Mouse (Mus musculus): ENCODE measurements around the gene Npepps. TPM values are rescaled to one million over a fixed set of nuclear protein-coding genes. Genes with fewer than 3 reads are reported as not detected.
"Not testable (repeated sequence)": the region's sequence is repeated elsewhere in the genome, so short reads cannot be mapped to it uniquely, and the experiment has no call there.

The Npepps gene
- polyA plus RNA-seq, 1 experiment from 2014 or later = 98.7 TPM

DNA sequence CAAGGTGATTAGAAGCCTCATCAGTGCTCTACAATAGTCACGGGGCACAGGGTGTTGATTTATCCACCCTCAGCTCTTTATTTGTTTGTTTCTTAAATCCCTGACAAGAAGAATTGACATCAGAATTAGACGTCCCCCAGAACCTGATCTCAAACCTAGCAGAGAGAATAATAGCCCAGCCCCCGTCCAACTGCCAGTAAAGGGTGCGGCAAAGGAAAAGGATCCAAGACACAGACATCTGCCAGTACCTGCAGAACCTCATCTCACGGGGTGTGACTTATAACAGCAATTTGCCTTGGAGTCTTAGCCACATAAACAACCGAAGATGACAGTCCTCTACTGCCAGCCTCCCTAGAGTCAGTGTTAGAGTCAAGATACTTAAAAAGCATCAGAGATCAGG lies 6.5 kb upstream of the Npepps start:
- WGBS = 57% methylated on average over 6 of the region's 6 CpGs
- Histone ChIP-seq H3K27me3 (ENCODE audit: insufficient read depth, poor library complexity, severe bottlenecking) (no peaks in the 10 kb centered on the region), H3K4me3 (no peak overlapping the region), H3K4me1 (replicated peaks) (peaks cover 13% of the 10 kb centered on the region), H3K9me3 (no peaks in the 10 kb centered on the region), H3K27ac (no peak overlapping the region), H3K36me3 (no peaks in the 10 kb centered on the region)
- no peak for DNase-seq (ENCODE audit: low spot score)

DNA sequence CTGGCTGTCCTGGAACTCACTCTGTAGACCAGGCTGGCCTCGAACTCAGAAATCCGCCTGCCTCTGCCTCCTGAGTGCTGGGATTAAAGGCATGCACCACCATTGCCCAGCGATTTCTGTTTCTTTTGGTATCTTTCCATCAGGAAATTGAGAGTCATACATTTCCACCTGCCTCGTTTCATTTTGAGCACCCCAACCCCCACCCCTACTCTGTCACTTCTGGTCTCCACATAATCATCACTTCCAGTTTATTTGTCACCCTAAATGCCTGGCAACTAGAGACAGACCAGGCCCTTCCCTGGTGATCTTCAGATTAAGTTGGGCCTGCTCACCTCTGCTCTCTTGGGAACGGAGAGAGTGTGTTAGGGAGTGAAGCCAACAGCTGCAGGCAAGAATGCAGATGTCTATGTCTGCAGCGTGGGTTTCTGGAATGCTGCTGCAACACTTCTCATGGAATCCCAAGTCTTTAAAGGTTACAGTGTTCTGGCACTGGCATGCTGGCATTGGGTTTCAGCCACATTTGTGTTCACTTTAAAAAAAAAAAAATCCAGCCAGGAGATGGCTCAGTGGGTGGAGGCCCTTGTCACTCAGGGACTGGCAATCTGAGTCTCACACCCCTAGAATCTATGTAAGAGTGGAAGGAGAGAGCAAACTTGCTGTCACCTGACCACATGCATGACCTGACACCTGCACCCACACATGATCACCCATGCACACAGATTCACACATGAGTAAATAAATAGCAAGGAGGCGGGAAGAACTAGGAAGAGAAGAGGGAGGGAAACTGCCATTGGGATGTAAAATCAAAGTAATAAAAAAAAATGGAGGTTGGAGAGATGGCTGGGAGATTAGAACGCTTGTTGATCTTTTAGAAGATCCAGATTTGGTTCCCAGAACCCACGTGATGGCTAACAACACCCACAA lies 5.7 kb upstream of the Npepps start:
- WGBS = 79% methylated on average over 9 of the region's 9 CpGs
- no peaks in the 10 kb centered on the region for H3K36me3 ChIP-seq
- H3K27me3 ChIP-seq (ENCODE audit: insufficient read depth, poor library complexity, severe bottlenecking) = no peaks in the 10 kb centered on the region
- no peak overlapping the region for H3K4me3 ChIP-seq
- DNase-seq (ENCODE audit: low spot score) = no peak
- peaks cover 13% of the 10 kb centered on the region for H3K4me1 ChIP-seq (replicated peaks)
- H3K27ac ChIP-seq = no peak overlapping the region
- H3K9me3 ChIP-seq = no peaks in the 10 kb centered on the region

DNA sequence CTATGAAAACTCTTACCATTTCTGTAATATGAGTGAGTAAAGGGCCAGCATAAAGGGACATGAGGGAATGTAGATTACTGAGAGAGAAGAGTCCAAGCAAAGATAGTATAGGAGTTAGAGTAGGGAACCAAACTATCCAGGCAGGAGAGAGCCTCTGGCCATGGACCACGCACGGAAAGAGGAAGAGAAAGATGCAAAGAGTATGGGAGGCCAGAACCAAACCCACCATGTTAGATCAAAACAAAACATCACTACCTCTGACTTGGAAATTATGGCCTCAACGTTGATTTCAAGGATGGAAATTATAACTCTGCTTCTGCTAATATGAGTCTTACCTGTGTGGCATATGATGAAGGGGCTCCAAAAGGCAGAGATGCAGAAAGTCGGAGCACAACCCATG lies 4.4 kb upstream of the Npepps start:
- Histone ChIP-seq H3K9me3 (no peaks in the 10 kb centered on the region), H3K27ac (no peak overlapping the region), H3K27me3 (ENCODE audit: insufficient read depth, poor library complexity, severe bottlenecking) (no peaks in the 10 kb centered on the region), H3K36me3 (no peaks in the 10 kb centered on the region), H3K4me1 (replicated peaks) (peaks cover 8% of the 10 kb centered on the region), H3K4me3 (no peak overlapping the region)
- 76% methylated on average over 4 of the region's 4 CpGs for WGBS
- DNase-seq (ENCODE audit: low spot score) = no peak

DNA sequence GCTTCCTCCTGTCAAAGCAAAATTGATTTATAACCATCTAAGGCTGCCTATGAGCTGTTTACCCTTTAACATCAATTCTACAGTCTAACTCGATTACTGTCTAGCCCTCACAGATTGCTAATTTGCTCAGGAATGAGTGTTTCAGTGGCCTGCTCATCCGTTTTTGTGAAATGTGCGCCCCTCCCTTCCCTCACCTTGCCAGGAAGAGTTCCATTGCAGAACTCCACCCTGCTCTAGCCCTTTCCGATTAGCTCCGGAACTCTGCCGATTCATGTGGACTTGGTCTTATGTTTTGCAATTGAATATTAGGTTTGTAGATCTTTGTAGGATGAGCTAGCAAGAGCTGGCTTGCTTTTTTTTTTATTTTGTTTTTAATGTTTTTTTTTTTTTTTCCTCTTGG lies 1.7 kb upstream of the Npepps start:
- Histone ChIP-seq H3K9me3 (no peaks in the 10 kb centered on the region), H3K4me3 (no peak overlapping the region), H3K27ac (no peak overlapping the region), H3K27me3 (ENCODE audit: insufficient read depth, poor library complexity, severe bottlenecking) (no peaks in the 10 kb centered on the region), H3K4me1 (replicated peaks) (peaks cover 23% of the 10 kb centered on the region), H3K36me3 (no peaks in the 10 kb centered on the region)
- WGBS = 90% methylated on average over 6 of the region's 6 CpGs
- no peak for DNase-seq (ENCODE audit: low spot score)

DNA sequence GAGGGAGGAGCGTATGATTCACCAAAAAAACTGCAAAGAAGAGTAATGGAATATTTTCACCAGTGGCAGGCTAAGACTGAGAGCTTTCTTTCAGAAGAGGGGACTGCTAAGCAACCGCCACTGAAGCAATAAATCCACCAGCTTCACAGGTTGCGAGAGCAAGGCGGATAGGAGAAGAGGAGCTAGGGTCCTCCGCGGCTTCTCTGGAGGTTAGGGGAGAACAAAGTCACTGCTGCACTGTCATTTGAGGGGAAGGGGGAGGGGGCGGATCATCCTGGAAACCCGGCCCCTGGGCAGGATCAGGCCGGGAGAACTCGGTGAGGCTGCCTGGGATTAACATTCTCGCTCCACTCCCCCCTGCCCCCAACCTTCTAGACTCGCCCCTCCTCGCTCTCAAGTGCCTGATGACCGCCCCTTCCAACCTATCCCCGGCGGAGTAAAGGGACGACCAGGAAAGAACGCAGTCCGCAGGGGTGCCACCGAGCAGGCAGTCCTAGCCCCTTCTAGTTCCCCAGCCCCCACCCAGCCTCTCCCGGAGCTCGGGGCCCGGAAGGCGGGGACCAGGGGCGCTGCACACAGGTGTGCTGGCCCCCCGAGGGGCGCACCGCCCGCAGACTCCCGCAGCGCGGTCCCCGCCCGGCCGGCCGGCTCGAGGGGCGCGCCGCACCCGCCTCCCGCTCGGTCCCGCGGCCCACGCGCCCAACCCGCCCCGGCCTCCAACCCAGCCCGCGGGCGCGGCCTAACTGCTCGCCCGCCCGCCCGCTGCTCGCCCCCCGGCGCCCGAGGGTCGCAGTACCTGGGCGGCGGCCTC lies 828 bp downstream of the Npepps start:
- Histone ChIP-seq H3K4me3 (peak overlapping the region; percentile 99), H3K9me3 (peaks cover under 1% of the 10 kb centered on the region; the same call in 1 of the 2 replicates), H3K36me3 (peaks cover under 1% of the 10 kb centered on the region; the same call in 1 of the 2 replicates), H3K27me3 (ENCODE audit: insufficient read depth, poor library complexity, severe bottlenecking) (no peaks in the 10 kb centered on the region), H3K27ac (peak overlapping the region; percentile 99), H3K4me1 (replicated peaks) (peaks cover 26% of the 10 kb centered on the region)
- DNase-seq (ENCODE audit: low spot score) = peak; percentile 83
- under 1% methylated on average over 64 of the region's 64 CpGs for WGBS

DNA sequence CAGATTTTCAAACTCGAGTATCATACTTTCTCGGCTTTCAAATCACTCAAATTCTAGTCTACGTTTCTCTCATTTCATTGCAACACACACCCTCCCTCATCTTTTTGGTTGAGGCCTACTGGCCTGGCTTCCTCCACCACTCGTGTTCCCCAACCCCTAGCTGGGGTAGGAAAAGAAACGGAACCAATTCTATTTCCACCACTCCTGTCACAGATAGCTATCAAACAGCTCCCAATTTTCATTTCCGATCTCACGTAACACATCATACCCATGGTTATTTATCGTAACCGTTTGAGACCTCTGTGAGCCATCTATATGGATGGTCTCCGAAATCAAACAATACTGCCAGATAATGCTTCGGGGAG lies 1.4 kb downstream of the Npepps start:
- H3K4me3 ChIP-seq = peak overlapping the region; percentile 99
- WGBS = 28% methylated on average over 11 of the region's 11 CpGs
- H3K36me3 ChIP-seq = peaks cover 6% of the 10 kb centered on the region
- peaks cover 5% of the 10 kb centered on the region for H3K9me3 ChIP-seq
- no peak for DNase-seq (ENCODE audit: low spot score)
- H3K27ac ChIP-seq = peak overlapping the region; percentile 99
- no peaks in the 10 kb centered on the region for H3K27me3 ChIP-seq (ENCODE audit: insufficient read depth, poor library complexity, severe bottlenecking)
- H3K4me1 ChIP-seq (replicated peaks) = peaks cover 26% of the 10 kb centered on the region

DNA sequence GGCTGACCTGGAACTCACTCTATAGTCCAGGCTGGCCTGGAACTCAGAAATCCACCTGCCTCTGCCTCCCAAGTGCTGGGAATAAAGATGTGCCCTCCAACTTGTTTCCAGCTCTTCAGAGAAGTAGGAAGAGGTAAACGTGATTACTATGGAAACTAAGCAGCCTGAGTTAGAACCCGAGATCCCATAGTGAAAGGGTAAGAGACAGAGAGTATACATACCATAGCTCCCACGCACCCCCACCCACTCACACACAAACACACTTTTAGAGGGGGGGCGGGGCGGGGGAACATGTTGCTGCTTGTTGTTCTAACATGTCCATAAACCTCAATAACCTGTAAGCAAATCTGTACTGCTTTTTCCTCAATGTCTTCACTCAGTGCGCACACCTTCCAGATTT lies 2.0 kb downstream of the Npepps start:
- Histone ChIP-seq H3K27me3 (ENCODE audit: insufficient read depth, poor library complexity, severe bottlenecking) (no peaks in the 10 kb centered on the region), H3K9me3 (peaks cover 5% of the 10 kb centered on the region), H3K4me1 (replicated peaks) (peaks cover 26% of the 10 kb centered on the region), H3K36me3 (peaks cover 6% of the 10 kb centered on the region), H3K27ac (peak overlapping the region; percentile 99; the same call in 1 of the 2 replicates), H3K4me3 (peak overlapping the region; percentile 99)
- no peak for DNase-seq (ENCODE audit: low spot score)
- WGBS = 83% methylated on average over 6 of the region's 6 CpGs

DNA sequence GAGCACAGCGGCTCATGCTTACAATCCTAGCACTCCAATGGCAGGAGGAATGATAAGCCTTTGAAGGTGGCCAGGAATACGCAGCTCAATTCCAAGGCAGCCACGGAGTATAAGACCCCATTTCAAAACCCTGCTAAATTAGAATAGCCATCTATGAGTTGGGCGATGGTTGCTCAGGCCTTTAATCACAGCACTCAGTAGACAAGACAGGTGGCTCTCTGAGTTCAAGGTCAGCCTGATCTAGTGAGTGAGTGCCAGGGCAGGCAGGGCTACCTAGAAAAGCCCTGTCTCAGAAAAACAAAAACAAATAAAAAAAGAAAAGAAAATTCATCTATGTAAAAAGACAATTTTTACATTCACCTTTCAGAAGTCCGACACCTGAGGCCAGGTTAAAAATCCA lies 3.3 kb downstream of the Npepps start:
- Histone ChIP-seq H3K27me3 (ENCODE audit: insufficient read depth, poor library complexity, severe bottlenecking) (no peaks in the 10 kb centered on the region), H3K36me3 (peaks cover 6% of the 10 kb centered on the region), H3K4me3 (no peak overlapping the region), H3K27ac (no peak overlapping the region), H3K9me3 (peaks cover 5% of the 10 kb centered on the region), H3K4me1 (replicated peaks) (peaks cover 26% of the 10 kb centered on the region)
- no peak for DNase-seq (ENCODE audit: low spot score)
- 94% methylated on average over 5 of the region's 5 CpGs for WGBS

DNA sequence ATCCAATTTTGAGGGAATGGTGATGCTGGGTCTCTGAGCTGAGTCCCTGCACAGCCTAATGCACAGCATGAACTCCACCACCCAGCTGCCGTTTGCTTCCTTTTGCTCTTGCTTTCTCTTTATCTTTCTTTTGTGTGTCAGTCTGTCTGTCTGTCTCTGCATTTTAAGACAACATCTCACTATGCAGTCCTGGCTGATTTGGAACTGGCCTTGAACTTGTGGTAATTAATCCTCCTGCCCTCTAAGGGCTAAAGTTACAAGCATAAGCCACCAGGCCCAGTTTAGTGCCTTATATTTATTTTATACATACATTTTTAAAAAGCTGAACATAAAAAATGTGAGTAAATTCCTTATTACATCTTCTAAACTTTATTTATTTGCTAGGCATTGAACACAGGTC lies 4.4 kb downstream of the Npepps start:
- Histone ChIP-seq H3K27ac (no peak overlapping the region), H3K9me3 (peaks cover 5% of the 10 kb centered on the region), H3K36me3 (peaks cover 12% of the 10 kb centered on the region), H3K4me3 (no peak overlapping the region), H3K4me1 (replicated peaks) (peaks cover 26% of the 10 kb centered on the region), H3K27me3 (ENCODE audit: insufficient read depth, poor library complexity, severe bottlenecking) (no peaks in the 10 kb centered on the region)
- DNase-seq (ENCODE audit: low spot score) = no peak
- 62% methylated on average over 1 of the region's 1 CpGs for WGBS

DNA sequence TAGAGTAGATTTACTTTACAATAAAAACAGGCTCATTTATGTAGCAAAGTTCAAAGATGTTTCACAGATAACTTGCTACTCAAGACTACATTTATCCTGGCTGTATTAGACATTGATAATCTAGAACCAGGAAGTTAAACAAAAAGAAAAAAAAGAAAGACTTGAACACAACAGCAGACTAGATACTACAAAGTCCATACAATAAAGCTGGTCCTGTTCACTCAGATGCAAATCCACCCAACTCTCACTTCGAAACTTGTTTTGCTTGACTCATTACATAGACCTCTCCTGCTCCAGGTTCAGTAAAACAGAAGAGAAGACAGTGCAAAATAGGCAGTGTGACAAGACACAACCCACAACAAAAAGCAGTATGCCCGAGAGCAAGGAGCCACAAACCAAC lies 5.1 kb downstream of the Npepps start:
- Histone ChIP-seq H3K27ac (no peak overlapping the region), H3K4me3 (no peak overlapping the region), H3K4me1 (replicated peaks) (peaks cover 26% of the 10 kb centered on the region), H3K27me3 (ENCODE audit: insufficient read depth, poor library complexity, severe bottlenecking) (no peaks in the 10 kb centered on the region), H3K9me3 (peaks cover 5% of the 10 kb centered on the region), H3K36me3 (peaks cover 12% of the 10 kb centered on the region)
- DNase-seq (ENCODE audit: low spot score) = no peak
- 96% methylated on average over 2 of the region's 2 CpGs for WGBS

DNA sequence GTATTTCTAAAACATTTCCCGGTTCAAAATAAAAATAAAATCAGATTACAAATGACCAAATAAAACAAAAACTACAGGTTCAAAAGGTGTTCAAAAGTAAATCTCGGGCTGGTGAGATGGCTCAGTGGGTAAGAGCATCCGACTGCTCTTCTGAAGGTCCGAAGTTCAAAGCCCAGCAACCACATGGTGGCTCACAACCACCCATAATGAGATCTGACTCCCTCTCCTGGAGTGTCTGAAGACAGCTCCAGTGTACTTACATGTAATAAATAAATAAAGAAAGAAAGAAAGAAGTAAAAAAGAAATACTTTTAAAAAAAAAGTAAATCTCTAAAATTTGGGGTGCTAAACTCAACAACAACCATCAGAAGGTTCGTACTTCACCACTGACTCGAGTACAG lies 5.5 kb downstream of the Npepps start:
- peaks cover 26% of the 10 kb centered on the region for H3K4me1 ChIP-seq (replicated peaks)
- H3K4me3 ChIP-seq; H3K27ac ChIP-seq; DNase-seq (ENCODE audit: low spot score); H3K9me3 ChIP-seq; H3K27me3 ChIP-seq (ENCODE audit: insufficient read depth, poor library complexity, severe bottlenecking): not testable (repeated sequence)
- peaks cover 12% of the 10 kb centered on the region for H3K36me3 ChIP-seq
- WGBS = 96% methylated on average over 6 of the region's 6 CpGs

DNA sequence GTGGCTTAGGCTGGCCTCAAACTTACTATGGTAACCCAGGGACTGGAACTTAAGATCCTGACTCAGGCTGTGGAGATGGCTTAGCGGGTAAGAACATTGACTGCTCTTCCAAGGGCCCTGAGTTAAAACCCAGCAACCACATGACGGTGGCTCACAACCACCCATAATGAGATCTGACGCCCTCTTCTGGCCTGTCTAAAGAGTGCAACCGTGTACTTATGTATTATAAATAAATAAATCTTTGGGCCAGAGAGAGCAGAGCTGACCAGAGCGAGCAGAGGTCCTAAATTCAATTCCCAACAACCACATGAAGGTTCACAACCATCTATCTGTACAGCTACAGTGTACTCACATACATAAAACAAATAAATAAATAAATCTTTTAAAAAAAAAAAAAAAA lies 6.8 kb downstream of the Npepps start:
- no peak overlapping the region for H3K4me3 ChIP-seq
- H3K27me3 ChIP-seq (ENCODE audit: insufficient read depth, poor library complexity, severe bottlenecking) = no peaks in the 10 kb centered on the region
- H3K27ac ChIP-seq = no peak overlapping the region
- peaks cover 14% of the 10 kb centered on the region for H3K4me1 ChIP-seq (replicated peaks)
- peaks cover 5% of the 10 kb centered on the region for H3K9me3 ChIP-seq
- WGBS = 86% methylated on average over 5 of the region's 5 CpGs
- H3K36me3 ChIP-seq = peaks cover 12% of the 10 kb centered on the region
- DNase-seq (ENCODE audit: low spot score) = no peak

DNA sequence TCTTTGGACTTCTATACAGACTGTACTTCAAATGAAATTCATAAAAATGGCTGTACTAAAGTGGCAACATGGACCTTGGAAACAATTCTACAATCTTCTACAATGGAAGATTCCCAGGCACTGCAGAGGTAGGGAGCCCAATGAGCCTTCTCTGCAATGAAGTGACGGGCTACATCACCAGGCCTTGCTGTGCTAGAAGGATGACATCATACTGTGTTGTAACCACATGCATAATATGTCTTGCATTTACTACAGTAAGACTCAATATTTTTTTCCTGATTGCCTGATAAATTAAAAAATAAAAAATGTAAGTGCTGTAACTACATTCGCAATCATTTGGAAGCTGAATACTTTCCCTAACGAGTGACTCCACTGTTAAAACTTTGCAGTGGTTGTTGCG lies 7.6 kb downstream of the Npepps start:
- Histone ChIP-seq H3K27me3 (ENCODE audit: insufficient read depth, poor library complexity, severe bottlenecking) (no peaks in the 10 kb centered on the region), H3K9me3 (peaks cover 5% of the 10 kb centered on the region), H3K27ac (no peak overlapping the region), H3K36me3 (peaks cover 12% of the 10 kb centered on the region), H3K4me1 (replicated peaks) (peaks cover 6% of the 10 kb centered on the region), H3K4me3 (no peak overlapping the region)
- no peak for DNase-seq (ENCODE audit: low spot score)
- WGBS = 93% methylated on average over 4 of the region's 4 CpGs

Measured in hindbrain, embryonic 10.5 days (tissue).